ENCODE assay signal across 8 mouse cellular contexts in genomic region chr3:89244158-89244981, GRCm38 (mm10). TPM values are rescaled to one million over a fixed set of nuclear protein-coding genes. Genes with fewer than 3 reads are reported as not detected.
A peak's percentile ranks its signal among the peaks of the same experiment; 100 is the strongest.
DNase-seq lines count a peak whose midpoint lies in the region; ATAC-seq lines count a peak whose summit lies in the region.

No protein-coding gene starts in this region.

- DNase-seq in adrenal gland, postnatal 10 days, result peak; percentile 29
- no peak for DNase-seq in adrenal gland, adult 18-20 months (ENCODE audit: low spot score in 2 of 2)
- DNase-seq in A20 (ENCODE audit: low read depth, low spot score), result peak; percentile 83
- no peak for DNase-seq in liver, embryonic 13.5 days
- no peak for DNase-seq in ovary, adult 18-20 months (ENCODE audit: low spot score)

- peak; percentile 17; the same call in 1 of the 2 replicates for ATAC-seq in common myeloid progenitor, adult 5-6 weeks (replicated peaks; ENCODE audit: low read depth, poor library complexity, severe bottlenecking)
- ATAC-seq in hindbrain, embryonic 16.5 days, result peak; percentile 46
- no peak for ATAC-seq in liver, embryonic 13.5 days (ENCODE audit: low read depth)
- ATAC-seq in neutrophil, adult 5-6 weeks (ENCODE audit: extremely low read depth, insufficient number of reproducible peaks, low FRiP score, poor library complexity, severe bottlenecking), result 0 out of 2 replicates have a peak, but pooled peaks have one; percentile 13

- peaks cover 22% of the 10 kb centered on the region for H3K36me3 ChIP-seq in hindbrain, embryonic 16.5 days (ENCODE audit: control insufficient read depth, insufficient read depth, low read length)
- H3K36me3 ChIP-seq in liver, embryonic 13.5 days, result 0 out of 2 replicates have a peak, but pooled peaks cover 5% of the 10 kb centered on the region

- H3K4me2 ChIP-seq in hindbrain, embryonic 16.5 days (ENCODE audit: low read length), result peak overlapping the region; percentile 92
- H3K4me2 ChIP-seq in liver, embryonic 13.5 days, result peak overlapping the region; percentile 90

- H3K4me1 ChIP-seq in hindbrain, embryonic 16.5 days (ENCODE audit: control insufficient read depth, insufficient read depth, low read depth, low read length), result peaks cover 29% of the 10 kb centered on the region
- peaks cover 54% of the 10 kb centered on the region for H3K4me1 ChIP-seq in liver, embryonic 13.5 days (replicated peaks)

- H3K27me3 ChIP-seq in hindbrain, embryonic 16.5 days (replicated peaks; ENCODE audit: control insufficient read depth, insufficient read depth, low read length), result no peaks in the 10 kb centered on the region
- H3K27me3 ChIP-seq in liver, embryonic 13.5 days, result peaks cover 31% of the 10 kb centered on the region

- no peaks in the 10 kb centered on the region for H3K9me3 ChIP-seq in hindbrain, embryonic 16.5 days (ENCODE audit: control insufficient read depth, low read length)
- H3K9me3 ChIP-seq in liver, embryonic 13.5 days (replicated peaks), result no peaks in the 10 kb centered on the region

- H3K9ac ChIP-seq in hindbrain, embryonic 16.5 days (ENCODE audit: low read depth, low read length), result peak overlapping the region; percentile 79
- no peak overlapping the region for H3K9ac ChIP-seq in liver, embryonic 13.5 days

- H3K4me3 ChIP-seq in hindbrain, embryonic 16.5 days (ENCODE audit: low read length), result peak overlapping the region; percentile 74
- H3K4me3 ChIP-seq in liver, embryonic 13.5 days (replicated peaks), result peak overlapping the region; percentile 28

- WGBS in hindbrain, embryonic 16.5 days, result 8% methylated on average over 25 of the region's 25 CpGs
- WGBS in liver, embryonic 13.5 days (ENCODE audit: insufficient replicate concordance), result 20% methylated on average over 25 of the region's 25 CpGs

- peak overlapping the region; percentile 95 for H3K27ac ChIP-seq in hindbrain, embryonic 16.5 days (ENCODE audit: low read depth, low read length)
- H3K27ac ChIP-seq in liver, embryonic 13.5 days, result no peak overlapping the region

RNA-seq across cellular contexts. Expression of gene Krtcap2, which starts 1.4 kb away (rescaled TPM):
- total RNA-seq in adrenal gland, postnatal 10 days (2021), result 100 to 1,000 TPM; 109 to 116 TPM
- total RNA-seq in adrenal gland, adult 18-20 months (2021), result 100 to 1,000 TPM; 108 to 123 TPM
- 142 and 159 TPM in 2 replicates for total RNA-seq in common myeloid progenitor, adult 5-6 weeks (2017)
- polyA plus RNA-seq in hindbrain, embryonic 16.5 days (2015; fragmentation: Nextera tagmentation; extraction: Ambion mirVana), result 205 and 227 TPM in 2 replicates
- 152 and 155 TPM in 2 replicates for polyA plus RNA-seq in liver, embryonic 13.5 days (2015; fragmentation: Nextera tagmentation; extraction: Ambion mirVana)
- 52.2 and 53.9 TPM in 2 replicates for total RNA-seq in neutrophil, adult 5-6 weeks (2017)

RNA-seq across cellular contexts. Expression of gene Trim46, which starts 1.7 kb away (rescaled TPM):
- total RNA-seq in adrenal gland, postnatal 10 days (2021), result 1 to 10 TPM; 2.0 to 4.2 TPM
- 1 to 10 TPM; 1.7 to 2.9 TPM for total RNA-seq in adrenal gland, adult 18-20 months (2021)
- 0.49 and 7.1 TPM in 2 replicates for total RNA-seq in common myeloid progenitor, adult 5-6 weeks (2017)
- 78.7 and 87.1 TPM in 2 replicates for polyA plus RNA-seq in hindbrain, embryonic 16.5 days (2015; fragmentation: Nextera tagmentation; extraction: Ambion mirVana)
- 0.14 and 0.23 TPM in 2 replicates for polyA plus RNA-seq in liver, embryonic 13.5 days (2015; fragmentation: Nextera tagmentation; extraction: Ambion mirVana)
- total RNA-seq in neutrophil, adult 5-6 weeks (2017), result 2.2 and 2.3 TPM in 2 replicates

RNA-seq across cellular contexts. Expression of gene Dpm3, which starts 14.8 kb away (rescaled TPM):
- total RNA-seq in adrenal gland, postnatal 10 days (2021), result 100 to 1,000 TPM; 115 to 122 TPM
- 100 to 1,000 TPM; 119 to 122 TPM for total RNA-seq in adrenal gland, adult 18-20 months (2021)
- 63.6 and 66.6 TPM in 2 replicates for total RNA-seq in common myeloid progenitor, adult 5-6 weeks (2017)
- 64.3 and 79.8 TPM in 2 replicates for polyA plus RNA-seq in hindbrain, embryonic 16.5 days (2015; fragmentation: Nextera tagmentation; extraction: Ambion mirVana)
- 57.2 and 64.5 TPM in 2 replicates for polyA plus RNA-seq in liver, embryonic 13.5 days (2015; fragmentation: Nextera tagmentation; extraction: Ambion mirVana)
- total RNA-seq in neutrophil, adult 5-6 weeks (2017), result 25.7 and 30.4 TPM in 2 replicates

RNA-seq across cellular contexts. Expression of gene Muc1, which starts 15.5 kb away (rescaled TPM):
- under 1 TPM; 0.51 to 0.55 TPM for total RNA-seq in adrenal gland, postnatal 10 days (2021)
- total RNA-seq in adrenal gland, adult 18-20 months (2021), result under 1 TPM; 0.23 to 0.35 TPM
- total RNA-seq in common myeloid progenitor, adult 5-6 weeks (2017), result 0.29 TPM in 1 of 2 replicates, not detected in the other
- 0.59 and 0.90 TPM in 2 replicates for polyA plus RNA-seq in hindbrain, embryonic 16.5 days (2015; fragmentation: Nextera tagmentation; extraction: Ambion mirVana)
- 0.14 and 0.51 TPM in 2 replicates for polyA plus RNA-seq in liver, embryonic 13.5 days (2015; fragmentation: Nextera tagmentation; extraction: Ambion mirVana)
- 4.5 and 7.1 TPM in 2 replicates for total RNA-seq in neutrophil, adult 5-6 weeks (2017)

RNA-seq across cellular contexts. Expression of gene Mtx1, which starts 17.5 kb away (rescaled TPM):
- 100 to 1,000 TPM; 176 to 198 TPM for total RNA-seq in adrenal gland, postnatal 10 days (2021)
- 100 to 1,000 TPM; 141 to 148 TPM for total RNA-seq in adrenal gland, adult 18-20 months (2021)
- total RNA-seq in common myeloid progenitor, adult 5-6 weeks (2017), result 81.9 and 104 TPM in 2 replicates
- 163 and 166 TPM in 2 replicates for polyA plus RNA-seq in hindbrain, embryonic 16.5 days (2015; fragmentation: Nextera tagmentation; extraction: Ambion mirVana)
- polyA plus RNA-seq in liver, embryonic 13.5 days (2015; fragmentation: Nextera tagmentation; extraction: Ambion mirVana), result 152 and 155 TPM in 2 replicates
- 65.6 and 83.4 TPM in 2 replicates for total RNA-seq in neutrophil, adult 5-6 weeks (2017)

Comparison
In these comparisons a context has a peak if more than half of its experiments do, and no peak if none do; other contexts are left out.
1. DNase-seq: peak in adrenal gland, postnatal 10 days (single experiment) and A20 (single experiment); none in adrenal gland, adult 18-20 months (0 of 2), liver, embryonic 13.5 days (single experiment) and ovary, adult 18-20 months (single experiment).